Mouse (Mus musculus): Measurements from ENCODE around the gene Dnase2a. TPM values are rescaled to one million over a fixed set of nuclear protein-coding genes. Genes with fewer than 3 reads are reported as not detected.

Dnase2a gene
- polyA plus RNA-seq (2016; fragmentation: Nextera tagmentation; extraction: Ambion mirVana): 5.2 and 6.5 TPM in 2 replicates

- peaks cover 21% of the 10 kb centered on the region for H3K4me1 ChIP-seq
- peak within 1 kb of the TSS; percentile 48 for H3K4me3 ChIP-seq
- H3K4me2 ChIP-seq (replicated peaks): peak within 1 kb of the TSS; percentile 69
- H3K9me3 ChIP-seq: no peaks in the 10 kb centered on the region
- H3K9ac ChIP-seq: peak within 1 kb of the TSS; percentile 57; the same call in 1 of the 2 replicates
- peak; percentile 88 for ATAC-seq (ENCODE audit: low FRiP score, low read depth)
- H3K27ac ChIP-seq: no peak within 1 kb of the TSS
- under 1% methylated on average over 45 of the region's 45 CpGs for WGBS
- peaks cover 30% of the 10 kb centered on the region for H3K36me3 ChIP-seq
- peaks cover 46% of the 10 kb centered on the region for H3K27me3 ChIP-seq (replicated peaks)
These were observed at the start of gene Dnase2a for GRCm38 (mm10) chr8:84908421-84909161. Gene Dnase2a, plus strand, starts transcription at chr8:84908560.

- peaks cover 8% of the 10 kb centered on the region for H3K27me3 ChIP-seq (replicated peaks)
- H3K27ac ChIP-seq: no peak within 1 kb of the TSS
- H3K4me2 ChIP-seq (replicated peaks): peak within 1 kb of the TSS; percentile 84
- WGBS: 16% methylated on average over 45 of the region's 46 CpGs
- peak; percentile 68 for ATAC-seq (ENCODE audit: low FRiP score, low read depth)
- H3K4me1 ChIP-seq: peaks cover 11% of the 10 kb centered on the region
- H3K36me3 ChIP-seq: peaks cover 32% of the 10 kb centered on the region
- no peaks in the 10 kb centered on the region for H3K9me3 ChIP-seq
- H3K4me3 ChIP-seq: peak within 1 kb of the TSS; percentile 34
- peak within 1 kb of the TSS; percentile 51; the same call in 1 of the 2 replicates for H3K9ac ChIP-seq
These were observed 36.7 kb upstream of the Dnase2a start, which contains the start of gene Syce2 for GRCm38 (mm10) chr8:84871376-84872308. Gene Syce2, plus strand, starts transcription at chr8:84872111.

GRCm38 (mm10) chr8:84872309-84872965 is 35.9 kb upstream of the Dnase2a start:
- peak overlapping the region; percentile 51; the same call in 1 of the 2 replicates for H3K9ac ChIP-seq
- H3K27me3 ChIP-seq (replicated peaks): peaks cover 8% of the 10 kb centered on the region
- H3K4me2 ChIP-seq (replicated peaks): peak overlapping the region; percentile 84
- H3K36me3 ChIP-seq: peaks cover 24% of the 10 kb centered on the region
- H3K9me3 ChIP-seq: no peaks in the 10 kb centered on the region
- H3K4me3 ChIP-seq: peak overlapping the region; percentile 34
- WGBS: 4% methylated on average over 54 of the region's 54 CpGs
- H3K27ac ChIP-seq: no peak overlapping the region
- peaks cover 11% of the 10 kb centered on the region for H3K4me1 ChIP-seq
- ATAC-seq (ENCODE audit: low FRiP score, low read depth): peak; percentile 56; the same call in 1 of the 2 replicates

GRCm38 (mm10) chr8:84873016-84873415 is 35.3 kb upstream of the Dnase2a start:
- Histone ChIP-seq H3K4me1 (peaks cover 11% of the 10 kb centered on the region), H3K9ac (peak overlapping the region; percentile 51; the same call in 1 of the 2 replicates), H3K27ac (no peak overlapping the region), H3K27me3 (replicated peaks) (peaks cover 8% of the 10 kb centered on the region), H3K36me3 (peaks cover 18% of the 10 kb centered on the region), H3K4me2 (replicated peaks) (peak overlapping the region; percentile 84), H3K4me3 (peak overlapping the region; percentile 34; the same call in 1 of the 2 replicates), H3K9me3 (no peaks in the 10 kb centered on the region)
- 69% methylated on average over 4 of the region's 4 CpGs for WGBS
- ATAC-seq (ENCODE audit: low FRiP score, low read depth): no peak

- Histone ChIP-seq H3K4me3 (no peak overlapping the region), H3K27me3 (replicated peaks) (peaks cover 8% of the 10 kb centered on the region), H3K9me3 (no peaks in the 10 kb centered on the region), H3K27ac (no peak overlapping the region), H3K9ac (no peak overlapping the region), H3K36me3 (peaks cover 5% of the 10 kb centered on the region), H3K4me1 (peaks cover 11% of the 10 kb centered on the region), H3K4me2 (replicated peaks) (no peak overlapping the region)
- WGBS: 92% methylated on average over 3 of the region's 3 CpGs
- ATAC-seq (ENCODE audit: low FRiP score, low read depth): no peak
These were observed 34.0 kb upstream of the Dnase2a start for GRCm38 (mm10) chr8:84874339-84874738.

GRCm38 (mm10) chr8:84877297-84878035 is 30.9 kb upstream of the Dnase2a start:
- no peak overlapping the region for H3K4me3 ChIP-seq
- H3K27ac ChIP-seq: no peak overlapping the region
- no peak overlapping the region for H3K9ac ChIP-seq
- no peak for ATAC-seq (ENCODE audit: low FRiP score, low read depth)
- H3K4me2 ChIP-seq (replicated peaks): no peak overlapping the region
- peaks cover 4% of the 10 kb centered on the region for H3K4me1 ChIP-seq
- WGBS: 90% methylated on average over 3 of the region's 3 CpGs
- no peaks in the 10 kb centered on the region for H3K9me3 ChIP-seq
- H3K27me3 ChIP-seq (replicated peaks): peaks cover 6% of the 10 kb centered on the region
- H3K36me3 ChIP-seq: no peaks in the 10 kb centered on the region

- Histone ChIP-seq H3K27me3 (replicated peaks) (no peaks in the 10 kb centered on the region), H3K36me3 (no peaks in the 10 kb centered on the region), H3K4me2 (replicated peaks) (no peak overlapping the region), H3K9ac (no peak overlapping the region), H3K4me3 (no peak overlapping the region), H3K27ac (no peak overlapping the region), H3K9me3 (no peaks in the 10 kb centered on the region), H3K4me1 (no peaks in the 10 kb centered on the region)
- no peak for ATAC-seq (ENCODE audit: low FRiP score, low read depth)
- WGBS: 89% methylated on average over 1 of the region's 1 CpGs
These were observed 29.4 kb upstream of the Dnase2a start for GRCm38 (mm10) chr8:84878915-84879314.

GRCm38 (mm10) chr8:84884728-84885127 is 23.6 kb upstream of the Dnase2a start:
- Histone ChIP-seq H3K36me3 (peaks cover 38% of the 10 kb centered on the region), H3K27me3 (replicated peaks) (no peaks in the 10 kb centered on the region), H3K9ac (no peak overlapping the region), H3K4me1 (no peaks in the 10 kb centered on the region), H3K9me3 (no peaks in the 10 kb centered on the region), H3K4me3 (no peak overlapping the region), H3K4me2 (replicated peaks) (no peak overlapping the region), H3K27ac (no peak overlapping the region)
- ATAC-seq (ENCODE audit: low FRiP score, low read depth): no peak
- 84% methylated on average over 4 of the region's 4 CpGs for WGBS

- 96% methylated on average over 3 of the region's 3 CpGs for WGBS
- H3K27me3 ChIP-seq (replicated peaks): no peaks in the 10 kb centered on the region
- no peaks in the 10 kb centered on the region for H3K9me3 ChIP-seq
- no peak overlapping the region for H3K27ac ChIP-seq
- no peak overlapping the region for H3K9ac ChIP-seq
- peaks cover 51% of the 10 kb centered on the region for H3K36me3 ChIP-seq
- no peak overlapping the region for H3K4me3 ChIP-seq
- no peak overlapping the region for H3K4me2 ChIP-seq (replicated peaks)
- ATAC-seq (ENCODE audit: low FRiP score, low read depth): no peak
- peaks cover 7% of the 10 kb centered on the region for H3K4me1 ChIP-seq
These were observed 20.1 kb upstream of the Dnase2a start for GRCm38 (mm10) chr8:84888280-84888679.

- Histone ChIP-seq H3K27ac (no peak overlapping the region), H3K4me1 (peaks cover 10% of the 10 kb centered on the region), H3K36me3 (peaks cover 51% of the 10 kb centered on the region), H3K4me2 (replicated peaks) (no peak overlapping the region), H3K9me3 (no peaks in the 10 kb centered on the region), H3K9ac (no peak overlapping the region), H3K27me3 (replicated peaks) (no peaks in the 10 kb centered on the region), H3K4me3 (no peak overlapping the region)
- no peak for ATAC-seq (ENCODE audit: low FRiP score, low read depth)
- 95% methylated on average over 1 of the region's 1 CpGs for WGBS
These were observed 19.2 kb upstream of the Dnase2a start for GRCm38 (mm10) chr8:84889141-84889540.

- Histone ChIP-seq H3K27me3 (replicated peaks) (no peaks in the 10 kb centered on the region), H3K4me1 (peaks cover 12% of the 10 kb centered on the region), H3K4me2 (replicated peaks) (peak overlapping the region; percentile 92), H3K9me3 (no peaks in the 10 kb centered on the region), H3K9ac (peak overlapping the region; percentile 73), H3K36me3 (peaks cover 25% of the 10 kb centered on the region), H3K4me3 (peak overlapping the region; percentile 70), H3K27ac (no peak overlapping the region)
- peak; percentile 54 for ATAC-seq (ENCODE audit: low FRiP score, low read depth)
- WGBS: 14% methylated on average over 31 of the region's 31 CpGs
These were observed 15.2 kb upstream of the Dnase2a start for GRCm38 (mm10) chr8:84892993-84893708.
